In genomic region chr5:16869309-16869915, GRCm38 (mm10) we compare ENCODE assay signal across 9 mouse cellular contexts.
DNase-seq lines count a peak whose midpoint lies in the region; TF ChIP-seq lines count a peak whose summit lies in the region.
"Had no signal": no experiment of that assay in that cellular context is flagged by ENCODE, and none has a peak within 500 bp of the region (broad histone marks: within the 10 kb centered on the region; RNA-seq: fewer than 3 reads in every experiment).

No protein-coding gene starts in this region.

- DNase-seq in heart, adult 18-20 months: peak; percentile 2 to 38
- no peak for DNase-seq in heart, adult 11 months
- DNase-seq in MN1 (ENCODE audit: low spot score): peak; percentile 31
- peak; percentile 12 for DNase-seq in gonadal fat pad, adult 2 months (ENCODE audit: low read depth)
- DNase-seq in layer of hippocampus, adult 9-10 months (ENCODE audit: low spot score): peak; percentile 52
- peak; percentile 42 for DNase-seq in lung, postnatal 36 days
- DNase-seq in right cerebral cortex, postnatal 36 days (ENCODE audit: low spot score in 2 of 2): peak; percentile 9 to 20

- no peak overlapping the region for H3K4me3 ChIP-seq in cortical plate, adult 2 months (ENCODE audit: insufficient read depth, low read length)

- peaks cover 1% of the 10 kb centered on the region; the same call in 1 of the 2 replicates for H3K4me1 ChIP-seq in cortical plate, adult 2 months (ENCODE audit: control insufficient read depth, insufficient read depth, low read length)

- TF ChIP-seq POLR2A in cortical plate, adult 2 months (IDR thresholded peaks at IDR 0.05; ENCODE audit: extremely low read depth, insufficient read depth, low read length): no peak

- TF ChIP-seq CTCF in cortical plate, adult 2 months (IDR thresholded peaks at IDR 0.05; ENCODE audit: extremely low read depth, insufficient read depth, low read length): peak; percentile 58; the same call in 1 of the 2 replicates

- H3K27ac ChIP-seq in cortical plate, adult 2 months (ENCODE audit: insufficient read depth, low read length): no peak overlapping the region
- H3K27ac ChIP-seq: macrophage had no signal
